Mouse (Mus musculus) intestine, embryonic 16.5 days (tissue): ENCODE measurements around the gene Gm17027. TPM values are rescaled to one million over a fixed set of nuclear protein-coding genes. Genes with fewer than 3 reads are reported as not detected.
"Not testable (repeated sequence)": the region's sequence is repeated elsewhere in the genome, so short reads cannot be mapped to it uniquely, and the experiment has no call there.

Experiments used
- ATAC-seq: fragments of 200-750 bp; cut with Nextera tagmentation; 2 replicates; pipeline ENCODE4 v1.8.0; 2017; ENCODE audit warnings: moderate TSS enrichment, moderate library complexity
- H3K27ac ChIP-seq: fragments of 300-500 bp; sonication (generic); 2 replicates; pipeline ENCODE4 v1.5.1; 2014; ENCODE audit warnings: mild to moderate bottlenecking, low read length
- H3K27me3 ChIP-seq: fragments of 300-500 bp; sonication (generic); replicated peaks from 2 replicates; pipeline ENCODE4 v1.6.1; 2014; ENCODE audit warnings: low read length, control low read depth, mixed read lengths; ENCODE audit not compliant: control insufficient read depth, insufficient read depth
- H3K36me3 ChIP-seq: fragments of 300-500 bp; sonication (generic); 2 replicates; pipeline ENCODE4 v1.6.1; 2014; ENCODE audit warnings: low read length, control low read depth; ENCODE audit not compliant: control insufficient read depth, insufficient read depth
- H3K4me1 ChIP-seq: fragments of 300-500 bp; sonication (generic); 2 replicates; pipeline ENCODE4 v1.6.1; 2014; ENCODE audit warnings: low read length, control low read depth, mixed read lengths; ENCODE audit not compliant: control insufficient read depth, insufficient read depth
- H3K4me2 ChIP-seq: fragments of 300-500 bp; sonication (generic); 2 replicates; pipeline ENCODE4 v1.6.1; 2014; ENCODE audit warnings: low read depth, low read length, control low read depth
- H3K4me3 ChIP-seq: fragments of 300-500 bp; sonication (generic); 2 replicates; pipeline ENCODE4 v1.5.1; 2014; ENCODE audit warnings: mild to moderate bottlenecking, low read length
- H3K9ac ChIP-seq: fragments of 300-500 bp; sonication (generic); 2 replicates; pipeline ENCODE4 v1.6.1; 2014; ENCODE audit warnings: low read depth, low read length
- H3K9me3 ChIP-seq: fragments of 300-500 bp; sonication (generic); 2 replicates; pipeline ENCODE4 v1.6.1; 2016; ENCODE audit warnings: low read length, control low read depth; ENCODE audit not compliant: control insufficient read depth
- WGBS: fragments of 180-500 bp; shearing (Covaris S2); extraction: QIAGEN DNeasy Blood & Tissue Kit; methylation state at CpG from one replicate; pipeline ENCODE4 v1.1.7; 2014; 5-methylcytosine and 5-hydroxymethylcytosine counted together
- polyA plus RNA-seq: library from polyadenylated mRNA; unstranded; fragments of >200 nt; fragmentation: Nextera tagmentation; extraction: Ambion mirVana; gene quantifications from 2 replicates; pipeline ENCODE4 v1.2.1, GENCODE M21; 2015

The Gm17027 gene
- polyA plus RNA-seq = not detected in 2 replicates

- H3K27ac ChIP-seq, H3K9me3 ChIP-seq, H3K36me3 ChIP-seq, H3K9ac ChIP-seq, ATAC-seq, H3K27me3 ChIP-seq, H3K4me3 ChIP-seq, H3K4me2 ChIP-seq, H3K4me1 ChIP-seq: not testable (repeated sequence)
- WGBS = 83% methylated on average over 1 of the region's 2 CpGs
Observed at GRCm38 (mm10) chr14:42162522-42162921, at the start of gene Gm17027. Gene Gm17027 (minus strand): TSS chr14:42162622.

DNA sequence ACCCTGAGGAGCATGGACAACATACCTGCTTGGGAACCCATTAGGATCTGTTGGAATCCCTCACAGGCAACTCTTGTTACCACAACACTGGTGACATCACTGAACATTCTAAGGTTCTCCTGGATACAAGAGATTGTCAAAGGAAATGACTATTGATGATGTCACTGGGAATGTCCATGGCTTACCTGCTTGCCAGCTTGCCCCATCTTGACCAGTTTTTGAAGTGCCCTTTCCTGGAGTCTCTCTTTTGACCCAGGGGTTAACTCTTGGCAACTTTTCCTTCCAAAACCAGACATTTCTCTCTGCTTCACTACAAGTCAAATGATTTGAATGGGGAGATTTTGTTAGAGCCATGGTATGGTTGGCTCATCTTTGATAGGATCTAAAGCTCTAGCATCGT lies 28.3 kb upstream of the Gm17027 start, which contains the start of gene Gm3573:
TSS of gene Gm3573 (minus strand) at position 101 of the 400 bp plus-strand sequence.
- H3K36me3 ChIP-seq, H3K9ac ChIP-seq, ATAC-seq, H3K9me3 ChIP-seq, H3K27me3 ChIP-seq, H3K27ac ChIP-seq, H3K4me2 ChIP-seq, H3K4me3 ChIP-seq, H3K4me1 ChIP-seq: not testable (repeated sequence)
- no CpG with 5 or more reads among the region's 1 CpGs for WGBS

- 91% methylated on average over 3 of the region's 3 CpGs for WGBS
- not testable (repeated sequence) for ATAC-seq, H3K4me3 ChIP-seq, H3K27me3 ChIP-seq, H3K27ac ChIP-seq, H3K9ac ChIP-seq, H3K36me3 ChIP-seq, H3K4me2 ChIP-seq, H3K9me3 ChIP-seq, H3K4me1 ChIP-seq
Observed at GRCm38 (mm10) chr14:42183936-42184335, 21.5 kb upstream of the Gm17027 start.

GRCm38 (mm10) chr14:42134571-42134970 lies 27.9 kb downstream of the Gm17027 start:
- H3K4me1 ChIP-seq, H3K36me3 ChIP-seq, H3K27me3 ChIP-seq, H3K27ac ChIP-seq, H3K4me3 ChIP-seq, H3K9ac ChIP-seq, H3K4me2 ChIP-seq, H3K9me3 ChIP-seq, ATAC-seq: not testable (repeated sequence)
- 68% methylated on average over 7 of the region's 8 CpGs for WGBS

DNA sequence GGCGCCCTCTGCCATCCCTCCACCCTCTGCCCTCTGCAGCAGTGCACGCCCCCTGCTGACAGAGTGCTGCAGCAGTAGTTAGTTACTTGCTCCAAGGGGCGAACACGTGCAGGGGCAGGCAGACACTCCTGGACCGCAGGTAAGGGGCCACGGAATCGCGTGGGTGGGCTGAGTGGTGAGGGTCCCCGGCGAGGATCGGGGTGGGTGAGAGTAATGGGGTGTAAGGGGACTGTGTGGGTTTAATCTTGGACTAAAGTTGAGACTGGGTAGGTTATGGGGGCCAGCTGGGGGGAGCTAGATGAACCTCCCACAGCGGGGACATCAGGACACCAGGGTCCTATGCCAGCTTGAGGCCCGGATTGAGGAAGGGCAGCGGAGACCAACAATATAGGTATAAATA lies 28.6 kb downstream of the Gm17027 start:
- H3K27ac ChIP-seq, H3K4me2 ChIP-seq, H3K27me3 ChIP-seq, H3K9me3 ChIP-seq, ATAC-seq, H3K4me1 ChIP-seq, H3K4me3 ChIP-seq, H3K36me3 ChIP-seq, H3K9ac ChIP-seq: not testable (repeated sequence)
- 49% methylated on average over 10 of the region's 14 CpGs for WGBS

DNA sequence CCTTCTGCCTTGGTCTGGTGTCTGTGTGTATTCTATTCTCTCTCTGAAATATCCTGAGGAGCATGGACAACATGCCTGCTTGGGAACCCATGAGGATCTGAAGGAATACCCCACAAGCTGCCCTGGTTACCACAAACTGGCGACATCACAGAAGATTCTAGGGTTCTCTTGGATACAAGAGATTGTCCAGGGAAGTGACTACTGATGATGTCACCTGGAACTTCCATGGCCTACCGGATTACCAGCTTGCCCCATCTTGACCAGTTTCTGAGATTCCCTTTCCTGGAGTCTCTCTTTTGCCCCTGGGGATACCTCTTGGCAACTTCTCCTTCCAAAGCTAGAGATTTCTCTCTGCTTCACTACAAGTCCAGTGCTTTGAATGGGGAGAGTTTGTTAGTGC lies 45.2 kb downstream of the Gm17027 start, which contains the start of gene Gm7951:
TSS of gene Gm7951 (minus strand) at position 101 of the 400 bp plus-strand sequence.
- not testable (repeated sequence) for H3K4me1 ChIP-seq, H3K4me3 ChIP-seq
- WGBS = no CpG with 5 or more reads among the region's 2 CpGs

More for the DNA sequence above, 45.2 kb downstream of the Gm17027 start, which contains the start of gene Gm7951:
- not testable (repeated sequence) for H3K27ac ChIP-seq, H3K4me2 ChIP-seq, H3K9ac ChIP-seq, ATAC-seq, H3K36me3 ChIP-seq, H3K27me3 ChIP-seq, H3K9me3 ChIP-seq

Other genes with a start within 250 kb of the Gm17027 start
- not detected in 2 replicates for gene 1700049E17Rik1, start 237.7 kb downstream of the Gm17027 start, polyA plus RNA-seq
- not detected in 2 replicates for gene 1700024B05Rik, start 218.6 kb downstream of the Gm17027 start, polyA plus RNA-seq
- gene Gm6401, start 194.7 kb downstream of the Gm17027 start, polyA plus RNA-seq = not detected in 2 replicates
- gene Gm3543, start 179.3 kb downstream of the Gm17027 start, polyA plus RNA-seq = not detected in 2 replicates
- not detected in 2 replicates for gene Gm7951, start 45.3 kb downstream of the Gm17027 start, polyA plus RNA-seq
- not detected in 2 replicates for gene Gm3573, start 28.2 kb upstream of the Gm17027 start, polyA plus RNA-seq
- not detected in 2 replicates for gene Gm17026, start 97.4 kb upstream of the Gm17027 start, polyA plus RNA-seq
- not detected in 2 replicates for gene Gm9611, start 134.7 kb upstream of the Gm17027 start, polyA plus RNA-seq
- gene Gm7995, start 147.6 kb upstream of the Gm17027 start, polyA plus RNA-seq = not detected in 2 replicates